Mouse (Mus musculus) MEL (cell line): ENCODE data around the gene Zscan26. TPM values are rescaled to one million over a fixed set of nuclear protein-coding genes. Genes with fewer than 3 reads are reported as not detected.

Experiments
- DNase-seq: peaks from one replicate; pipeline ENCODE4 v3.0.0; 2011; ENCODE audit warnings: low read depth, low spot score
- H3K27ac ChIP-seq: 2 replicates; pipeline ENCODE4 v1.5.1; 2012; ENCODE audit warnings: low read depth, mild to moderate bottlenecking, control low read depth, low read length, moderate library complexity; ENCODE audit not compliant: control insufficient read depth
- H3K27me3 ChIP-seq, 2 experiments: fragments of 150-350 bp in 1 of 2; sonication (generic) in 1 of 2; 2 replicates each; pipeline ENCODE4 v1.6.1; 2012; ENCODE audit warnings: low read length in 2 of 2, mild to moderate bottlenecking in 2 of 2, improper control_type of control experiment in 1 of 2, moderate library complexity in 1 of 2; ENCODE audit not compliant: insufficient read depth in 2 of 2, control insufficient read depth in 1 of 2
- H3K36me3 ChIP-seq, 2 experiments: 2 replicates each; pipeline ENCODE4 v1.6.1; 2012 to 2014; ENCODE audit warnings: low read length in 2 of 2, improper control_type of control experiment in 1 of 2, inconsistent platforms in 1 of 2, mild to moderate bottlenecking in 1 of 2; ENCODE audit not compliant: insufficient read depth in 2 of 2, control insufficient read depth in 1 of 2
- H3K4me1 ChIP-seq, 2 experiments: fragments of 150-350 bp in 1 of 2; sonication (generic) in 1 of 2; 2 replicates each; pipeline ENCODE4 v1.6.1; 2012; ENCODE audit warnings: low read length in 2 of 2, improper control_type of control experiment in 1 of 2, mild to moderate bottlenecking in 1 of 2; ENCODE audit not compliant: insufficient read depth in 2 of 2, control insufficient read depth in 1 of 2
- H3K4me3 ChIP-seq, 2 experiments: fragments of 150-350 bp in 1 of 2; sonication (generic) in 1 of 2; 2 replicates each; pipeline ENCODE4 v1.5.1; 2012; ENCODE audit warnings: low read depth in 2 of 2, low read length in 2 of 2, mild to moderate bottlenecking in 2 of 2, moderate library complexity in 2 of 2, control low read depth in 1 of 2, improper control_type of control experiment in 1 of 2; ENCODE audit not compliant: control insufficient read depth in 1 of 2, insufficient read depth in 1 of 2
- H3K79me2 ChIP-seq: 2 replicates; pipeline ENCODE4 v1.6.1; 2012; ENCODE audit warnings: mild to moderate bottlenecking, low read length, moderate library complexity; ENCODE audit not compliant: control insufficient read depth, poor library complexity, insufficient read depth
- H3K9ac ChIP-seq: 2 replicates; pipeline ENCODE4 v1.6.1; 2012; ENCODE audit warnings: low read depth, mild to moderate bottlenecking, control low read depth, low read length, moderate library complexity; ENCODE audit not compliant: control insufficient read depth, poor library complexity, severe bottlenecking
- H3K9me3 ChIP-seq: fragments of 150-350 bp; sonication (generic); replicated peaks from 2 replicates; pipeline ENCODE4 v1.6.1; 2012; ENCODE audit warnings: mild to moderate bottlenecking, low read length, improper control_type of control experiment, moderate library complexity; ENCODE audit not compliant: insufficient read depth
- CHD2 ChIP-seq: IDR thresholded peaks from 2 replicates; pipeline ENCODE4 v1.6.1; 2011; ENCODE audit warnings: low read length, improper control_type of control experiment
- E2F4 ChIP-seq: IDR thresholded peaks from 2 replicates; pipeline ENCODE4 v1.6.1; 2011; ENCODE audit warnings: low read depth, low read length, improper control_type of control experiment, borderline replicate concordance
- EP300 ChIP-seq, 2 experiments: IDR thresholded peaks; 2 replicates each; pipeline ENCODE4 v1.6.1; 2011; ENCODE audit warnings: improper control_type of control experiment in 2 of 2, low read length in 2 of 2, low read depth in 1 of 2, mild to moderate bottlenecking in 1 of 2
- ETS1 ChIP-seq: IDR thresholded peaks from 2 replicates; pipeline ENCODE4 v1.6.1; 2012; ENCODE audit warnings: low read depth, mild to moderate bottlenecking, inconsistent platforms, low read length, improper control_type of control experiment, moderate library complexity
- GABPA ChIP-seq: IDR thresholded peaks from 2 replicates; pipeline ENCODE4 v1.6.1; 2012; ENCODE audit warnings: low read depth, mild to moderate bottlenecking, inconsistent platforms, low read length, improper control_type of control experiment, moderate library complexity
- GATA1 ChIP-seq: IDR thresholded peaks from 2 replicates; pipeline ENCODE4 v1.6.1; 2011; ENCODE audit warnings: low read depth, low read length, improper control_type of control experiment
- HCFC1 ChIP-seq: IDR thresholded peaks from 2 replicates; pipeline ENCODE4 v1.6.1; 2012; ENCODE audit warnings: low read depth, mild to moderate bottlenecking, inconsistent platforms, low read length, improper control_type of control experiment, moderate library complexity
- MAZ ChIP-seq: IDR thresholded peaks from 2 replicates; pipeline ENCODE4 v1.6.1; 2012; ENCODE audit warnings: low read depth, mild to moderate bottlenecking, inconsistent platforms, low read length, improper control_type of control experiment
- MXI1 ChIP-seq: IDR thresholded peaks from 2 replicates; pipeline ENCODE4 v1.6.1; 2011; ENCODE audit warnings: mild to moderate bottlenecking, low read depth, low read length, improper control_type of control experiment
- MYB ChIP-seq: IDR thresholded peaks from 2 replicates; pipeline ENCODE4 v1.6.1; 2011; ENCODE audit warnings: mild to moderate bottlenecking, low read depth, low read length, improper control_type of control experiment
- MYC ChIP-seq: IDR thresholded peaks from 2 replicates; pipeline ENCODE4 v1.6.1; 2011; ENCODE audit warnings: low read depth, mild to moderate bottlenecking, low read length, improper control_type of control experiment, moderate library complexity
- NELFE ChIP-seq: IDR thresholded peaks from 2 replicates; pipeline ENCODE4 v1.6.1; 2011; ENCODE audit warnings: low read depth, low read length, improper control_type of control experiment
- NRF1 ChIP-seq: IDR thresholded peaks from 2 replicates; pipeline ENCODE4 v1.6.1; 2014; ENCODE audit warnings: low read depth, mild to moderate bottlenecking, inconsistent platforms, low read length, improper control_type of control experiment, moderate library complexity; ENCODE audit not compliant: poor library complexity, insufficient read depth, severe bottlenecking
- POLR2A ChIP-seq, 2 experiments: IDR thresholded peaks; 2 replicates each; pipeline ENCODE4 v1.6.1; 2011 to 2012; ENCODE audit warnings: low read length in 2 of 2, mild to moderate bottlenecking in 2 of 2, control low read depth in 1 of 2, improper control_type of control experiment in 1 of 2, low read depth in 1 of 2, moderate library complexity in 1 of 2; ENCODE audit not compliant: control insufficient read depth in 1 of 2, insufficient read depth in 1 of 2, poor library complexity in 1 of 2
- RCOR1 ChIP-seq: IDR thresholded peaks from 2 replicates; pipeline ENCODE4 v1.6.1; 2012; ENCODE audit warnings: low read depth, mild to moderate bottlenecking, inconsistent platforms, low read length, improper control_type of control experiment
- SIN3A ChIP-seq: IDR thresholded peaks from 2 replicates; pipeline ENCODE4 v1.6.1; 2012; ENCODE audit warnings: low read length, improper control_type of control experiment, inconsistent platforms
- TAL1 ChIP-seq: IDR thresholded peaks from 2 replicates; pipeline ENCODE4 v1.6.1; 2012; ENCODE audit warnings: mild to moderate bottlenecking, inconsistent platforms, low read length, moderate library complexity, mixed read lengths
- TCF12 ChIP-seq: IDR thresholded peaks from 2 replicates; pipeline ENCODE4 v1.6.1; 2014; ENCODE audit warnings: low read depth, mild to moderate bottlenecking, inconsistent platforms, low read length, improper control_type of control experiment, moderate library complexity
- polyA plus RNA-seq, 2 experiments: library from polyadenylated mRNA; stranded (reverse) in 1 of 2; unstranded in 1 of 2; fragments of >175 nt in 1 of 2; fragments of >200 nt in 1 of 2; gene quantifications; 2 replicates each; pipeline versions ENCODE4 v1.2.1 to v1.2.4; 2012; ENCODE audit warnings: low replicate concordance in 2 of 2, low read depth in 1 of 2; ENCODE audit not compliant: insufficient read length in 2 of 2, insufficient read depth in 1 of 2, missing spikeins in 1 of 2
- total RNA-seq: library from RNA; depleted of rRNA; stranded (reverse); fragments of 300-350 nt; gene quantifications from 2 replicates; pipeline ENCODE4 v1.2.3, GENCODE M21; 2012

Gene Zscan26
- total and polyA plus RNA-seq, 3 experiments: 7.4 to 8.0 TPM; not detected in 1

DNA sequence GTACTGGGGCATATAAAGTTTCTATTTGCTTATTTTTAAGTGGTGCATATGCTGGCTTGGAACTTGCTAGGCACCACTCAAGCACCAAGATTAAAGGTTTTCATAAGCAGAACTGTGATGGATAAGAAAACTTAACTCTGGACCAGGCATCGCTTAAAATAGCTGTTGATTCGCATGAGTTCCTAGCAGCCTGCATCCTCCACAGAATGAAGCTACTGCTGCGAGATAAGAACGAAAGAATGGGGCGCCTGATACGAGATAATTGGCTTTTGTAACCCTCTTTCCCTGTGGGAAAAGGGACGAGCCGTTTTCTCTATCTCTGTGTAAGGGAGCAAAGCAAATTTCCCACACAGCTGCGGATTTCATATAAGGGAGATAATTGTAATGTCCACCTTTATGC is 15.6 kb upstream of the Zscan26 start:
- no peak overlapping the region for H3K27ac ChIP-seq
- peaks cover 0 to 3% of the 10 kb centered on the region in 2 experiments; a peak in 3 of 4 replicates for H3K27me3 ChIP-seq
- no peaks in the 10 kb centered on the region for H3K79me2 ChIP-seq
- peak; percentile 31; the same call in 1 of the 2 replicates for TF ChIP-seq RCOR1
- TF ChIP-seq MYB: no peak
- TF ChIP-seq EP300 (IDR thresholded peaks at IDR 0.05; ENCODE audit: low read depth in 1 of 2, low read length in 2 of 2): peak; percentile 39 to 53; a peak in 3 of 4 replicates
- TF ChIP-seq TCF12: peak; percentile 36; the same call in 1 of the 2 replicates
- 0 out of 2 replicates have a peak, but pooled peaks have one; percentile 30 for TF ChIP-seq ETS1
- TF ChIP-seq E2F4: no peak
- no peak for TF ChIP-seq MYC
- TF ChIP-seq MAZ: no peak
- 0 out of 2 replicates have a peak, but pooled peaks have one; percentile 11 for TF ChIP-seq MXI1
- peak; percentile 63 for TF ChIP-seq GATA1
- TF ChIP-seq GABPA: no peak
- no peak for TF ChIP-seq CHD2
- TF ChIP-seq, all 39 proteins: peak for 6
- Histone ChIP-seq H3K4me3 (0 out of 4 replicates have a peak overlapping the region, but pooled peaks of 1 of the 2 experiments have one; percentile 1), H3K9ac (no peak overlapping the region), H3K4me1 (peaks cover 0 to 7% of the 10 kb centered on the region in 2 experiments; a peak in 2 of 4 replicates), H3K9me3 (no peaks in the 10 kb centered on the region), H3K36me3 (peaks cover 0 to 7% of the 10 kb centered on the region in 2 experiments; a peak in 2 of 4 replicates)
- peak; percentile 57 for DNase-seq

DNA sequence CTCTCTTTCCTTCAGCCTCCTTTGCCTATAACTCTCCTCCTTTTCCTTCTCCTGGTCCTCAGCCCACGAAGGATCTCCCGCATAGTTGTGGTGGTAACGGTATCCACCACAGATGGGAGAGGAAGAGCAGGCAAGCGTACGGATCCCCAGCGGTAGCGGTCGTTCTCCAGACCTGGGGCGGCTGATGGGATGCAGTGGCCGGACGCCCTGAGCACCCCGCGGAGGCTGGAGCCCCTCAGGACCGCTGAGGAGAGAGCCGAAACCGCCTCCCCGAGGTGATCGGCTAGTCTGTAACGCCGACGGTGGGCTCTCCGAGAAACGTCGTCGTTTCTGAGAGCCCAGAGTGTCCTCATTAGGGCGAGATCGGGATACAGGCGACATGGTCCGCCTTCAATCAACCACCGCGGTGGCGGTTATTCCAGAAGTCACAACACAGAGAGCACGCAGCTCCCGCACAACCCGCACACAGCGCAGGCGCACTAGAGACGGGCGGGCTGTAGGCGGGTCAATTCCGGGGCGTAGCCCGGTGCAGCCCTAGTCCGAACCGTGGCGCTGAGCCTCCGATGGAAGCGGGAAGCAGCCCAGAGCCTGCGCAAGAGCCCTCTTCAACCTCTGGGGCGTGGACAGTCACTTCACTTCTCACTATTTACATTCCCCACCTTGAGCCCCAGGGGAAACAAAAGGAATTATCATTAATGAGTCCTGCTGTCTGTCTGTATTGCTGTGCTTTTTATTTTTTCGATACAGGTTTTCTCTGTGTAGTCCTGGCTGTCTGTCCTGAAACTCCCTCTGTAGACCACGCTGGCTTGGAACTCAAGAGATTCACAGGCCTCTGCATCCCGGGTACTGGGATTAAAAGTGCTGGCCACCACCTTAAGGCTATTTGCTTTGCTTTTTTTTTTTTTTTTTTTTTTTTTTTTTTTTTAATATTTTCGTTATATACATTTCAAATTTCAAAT is 14.8 kb upstream of the Zscan26 start, which contains the start of gene Nkapl:
TSS of gene Nkapl (minus strand) at position 449 of the 959 bp plus-strand sequence.
- Histone ChIP-seq H3K9me3 (no peaks in the 10 kb centered on the region), H3K4me3 (peak within 1 kb of the TSS; percentile 31 to 62), H3K36me3 (peaks cover 0 to 7% of the 10 kb centered on the region in 2 experiments; a peak in 2 of 4 replicates), H3K9ac (peak within 1 kb of the TSS; percentile 57), H3K27me3 (peaks cover 0 to 3% of the 10 kb centered on the region in 2 experiments; a peak in 3 of 4 replicates), H3K27ac (peak within 1 kb of the TSS; percentile 6; the same call in 1 of the 2 replicates), H3K79me2 (no peaks in the 10 kb centered on the region), H3K4me1 (peaks cover 0 to 7% of the 10 kb centered on the region in 2 experiments; a peak in 2 of 4 replicates)
- no peak for TF ChIP-seq TAL1
- TF ChIP-seq HCFC1: peak; percentile 16; the same call in 1 of the 2 replicates
- TF ChIP-seq MAZ: no peak
- no peak for TF ChIP-seq SIN3A
- peak; percentile 58 for TF ChIP-seq NELFE
- peak; percentile 79 for TF ChIP-seq NRF1
- peak; percentile 64 to 68 for TF ChIP-seq POLR2A (IDR thresholded peaks at IDR 0.05; ENCODE audit: control insufficient read depth in 1 of 2, insufficient read depth in 1 of 2, low read depth in 1 of 2, low read length in 2 of 2, poor library complexity in 1 of 2)
- DNase-seq: peak; percentile 87
